Mouse (Mus musculus) CH12.LX (cell line): Measurements from ENCODE around the gene Cryga.

ENCODE experiments used
- CHD2 ChIP-seq: IDR thresholded peaks from 2 replicates; pipeline ENCODE4 v1.6.1; 2011; ENCODE audit warnings: low read length, improper control_type of control experiment
- E2F4 ChIP-seq: IDR thresholded peaks from 2 replicates; pipeline ENCODE4 v1.6.1; 2011; ENCODE audit warnings: low read depth, low read length, improper control_type of control experiment; ENCODE audit not compliant: insufficient replicate concordance
- EP300 ChIP-seq: IDR thresholded peaks from 2 replicates; pipeline ENCODE4 v1.6.1; 2011; ENCODE audit warnings: low read length, improper control_type of control experiment

- TF ChIP-seq CHD2: no peak
- TF ChIP-seq E2F4: no peak
- TF ChIP-seq EP300: no peak
Measured at GRCm38 (mm10) chr1:65147326-65147725, 44.2 kb upstream of the Cryga start.
